Mouse (Mus musculus) spleen, adult 18-20 months (tissue): ENCODE measurements around the gene 1700003F12Rik.

Source experiments
- DNase-seq, 2 experiments: peaks; one replicate each; pipeline ENCODE4 v3.0.0; 2022; ENCODE audit warnings: mixed read lengths in 2 of 2

Gene 1700003F12Rik

DNA sequence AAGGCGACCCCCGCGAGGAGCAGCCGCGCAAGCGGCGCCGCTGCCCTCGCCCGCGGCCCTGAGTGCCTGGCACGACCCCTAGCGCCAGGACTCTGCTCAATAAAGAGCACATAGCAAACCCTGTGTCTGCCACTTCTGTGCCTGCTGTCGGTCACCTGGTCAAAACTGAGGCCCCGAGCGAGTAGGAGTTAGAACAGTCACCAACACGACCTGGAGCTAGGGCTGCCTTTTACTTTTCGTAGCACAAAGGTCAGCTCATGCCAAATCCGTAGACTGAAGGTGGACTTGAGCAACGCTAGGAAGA, 3.0 kb downstream of the 1700003F12Rik start:
- DNase-seq: no peak

DNA sequence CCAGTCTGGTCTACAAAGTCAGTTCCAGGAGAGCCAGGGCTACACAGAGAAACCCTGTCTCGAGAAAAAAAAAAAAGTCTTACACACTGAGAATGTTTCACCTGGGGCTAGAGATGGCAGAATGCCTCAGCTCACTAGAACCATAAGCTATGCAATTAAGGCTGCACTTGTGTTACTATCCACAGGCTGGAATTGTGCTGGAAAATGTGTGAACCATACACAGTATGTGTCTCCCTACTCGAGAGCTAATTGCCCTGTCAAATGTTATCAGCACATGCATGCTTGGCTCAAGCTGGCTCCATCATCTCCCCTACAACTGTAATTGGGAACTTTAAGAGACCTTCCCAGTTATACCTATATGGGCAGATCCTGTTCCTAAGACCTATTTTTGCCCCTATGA, 4.1 kb downstream of the 1700003F12Rik start:
- DNase-seq: no peak

DNA sequence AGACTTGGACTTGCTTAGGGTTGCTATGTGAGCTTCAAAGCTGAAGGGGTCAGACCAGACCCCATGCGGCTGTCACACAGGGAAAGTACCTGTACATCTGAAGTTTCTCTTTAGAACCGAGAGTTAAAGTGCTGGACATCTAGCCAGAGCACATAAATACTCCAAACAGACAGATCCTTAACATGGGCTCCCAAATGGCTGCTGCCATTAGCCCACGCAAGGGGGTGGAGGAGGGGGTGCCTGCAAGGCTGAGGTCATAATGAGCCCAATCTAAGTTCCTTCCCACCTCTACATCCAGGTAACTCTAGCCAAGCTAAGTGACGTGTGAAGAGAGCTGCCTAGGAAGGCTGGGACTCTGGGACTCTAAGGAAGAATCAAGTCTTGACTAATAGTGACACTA, 4.6 kb downstream of the 1700003F12Rik start, which contains the start of gene Actl10:
Actl10 (plus strand) TSS at position 301 of the 400 bp plus-strand sequence.
- no peak for DNase-seq

DNA sequence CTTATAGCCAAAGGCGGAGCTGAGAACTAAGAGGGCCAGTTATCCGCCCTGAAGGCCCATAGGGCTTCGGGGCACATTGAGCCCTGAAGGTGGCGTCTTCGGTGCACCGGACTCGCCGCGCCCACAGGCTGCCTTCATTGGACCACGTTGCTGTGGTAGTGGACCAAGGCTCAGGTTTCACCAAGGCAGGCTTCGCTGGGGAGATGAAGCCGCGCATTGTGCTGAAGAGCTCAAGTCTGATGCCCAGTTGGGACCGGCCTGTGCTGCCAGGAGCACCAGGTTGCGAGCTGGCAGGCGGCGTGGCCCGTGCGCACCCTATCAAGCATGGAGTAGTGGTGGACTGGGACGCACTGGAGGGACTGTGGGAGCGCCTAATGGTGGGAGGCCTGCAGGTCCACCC, 5.0 kb downstream of the 1700003F12Rik start:
- DNase-seq: no peak

DNA sequence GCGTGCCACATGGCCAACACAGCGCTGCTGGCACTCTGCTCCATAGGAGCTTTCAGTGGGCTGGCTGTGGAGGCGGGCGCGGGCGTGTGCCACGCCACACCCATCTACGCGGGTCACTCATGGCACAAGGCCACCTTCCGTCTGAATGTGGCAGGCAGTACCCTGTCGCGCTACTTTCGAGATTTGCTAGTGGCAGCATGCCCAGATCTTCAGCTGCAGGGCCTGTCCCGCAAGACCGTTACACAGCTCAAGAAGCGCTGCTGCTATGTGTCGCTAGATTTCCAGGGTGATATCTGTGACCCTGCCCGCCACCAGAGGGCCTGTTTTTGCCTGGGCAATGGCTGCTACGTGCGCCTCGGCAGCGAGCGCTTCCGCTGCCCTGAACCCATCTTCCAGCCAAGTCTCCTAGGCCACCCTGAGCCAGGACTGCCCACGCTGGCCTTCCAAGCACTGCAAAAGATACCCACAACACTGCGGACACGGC, 5.6 kb downstream of the 1700003F12Rik start:
- DNase-seq: peak; percentile 49 to 67

DNA sequence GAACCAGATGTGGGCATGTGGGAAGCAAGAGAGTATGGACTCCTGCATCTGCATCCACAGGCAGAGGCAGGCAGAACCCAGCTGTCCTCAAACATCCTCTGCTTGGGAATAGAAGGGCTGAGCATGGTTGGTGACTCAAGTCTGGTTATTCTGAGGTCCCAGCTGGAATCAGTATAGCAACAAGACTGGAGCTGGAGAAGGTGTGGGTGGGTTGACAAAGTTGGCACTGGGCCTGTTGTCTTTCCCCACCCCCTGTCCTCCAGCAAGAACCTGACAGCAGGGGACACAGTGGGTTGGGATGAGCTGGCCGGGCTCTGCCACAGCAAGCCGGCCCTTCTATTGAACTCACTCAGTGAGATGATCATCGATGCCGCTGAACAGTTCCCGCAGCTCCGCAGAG, 8.3 kb downstream of the 1700003F12Rik start:
- no peak for DNase-seq

DNA sequence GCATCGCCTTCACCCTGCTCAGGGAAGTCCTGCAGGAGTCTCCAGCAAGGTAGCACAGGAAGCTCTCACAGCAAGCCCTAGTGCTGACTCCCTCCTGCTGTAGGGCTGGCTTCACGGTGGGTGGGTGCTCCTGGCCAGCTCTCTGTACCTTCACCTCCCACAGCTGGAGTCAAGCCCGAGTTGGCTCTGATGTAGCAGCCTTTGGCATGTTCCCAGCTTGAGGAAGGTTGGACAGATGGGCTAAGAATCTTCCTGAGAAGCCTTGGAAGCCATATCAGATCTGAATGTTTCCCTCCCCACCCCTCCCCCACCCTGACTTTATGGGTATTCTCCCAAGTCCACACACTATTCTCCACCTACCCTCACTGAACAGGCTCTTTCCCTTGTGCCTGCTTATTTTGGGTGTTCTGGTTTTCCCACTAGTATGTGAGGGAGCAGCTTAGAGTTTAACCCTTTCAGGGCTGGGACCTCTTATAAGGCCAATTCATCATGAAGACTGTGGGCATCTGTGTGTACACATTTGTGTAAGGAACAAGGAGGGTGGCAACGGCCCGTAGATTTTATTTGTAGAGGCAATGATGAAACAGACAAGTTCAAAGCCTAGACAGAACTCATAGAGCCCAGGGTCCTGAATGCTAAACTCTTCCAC, 10.4 kb downstream of the 1700003F12Rik start:
- DNase-seq: no peak

DNA sequence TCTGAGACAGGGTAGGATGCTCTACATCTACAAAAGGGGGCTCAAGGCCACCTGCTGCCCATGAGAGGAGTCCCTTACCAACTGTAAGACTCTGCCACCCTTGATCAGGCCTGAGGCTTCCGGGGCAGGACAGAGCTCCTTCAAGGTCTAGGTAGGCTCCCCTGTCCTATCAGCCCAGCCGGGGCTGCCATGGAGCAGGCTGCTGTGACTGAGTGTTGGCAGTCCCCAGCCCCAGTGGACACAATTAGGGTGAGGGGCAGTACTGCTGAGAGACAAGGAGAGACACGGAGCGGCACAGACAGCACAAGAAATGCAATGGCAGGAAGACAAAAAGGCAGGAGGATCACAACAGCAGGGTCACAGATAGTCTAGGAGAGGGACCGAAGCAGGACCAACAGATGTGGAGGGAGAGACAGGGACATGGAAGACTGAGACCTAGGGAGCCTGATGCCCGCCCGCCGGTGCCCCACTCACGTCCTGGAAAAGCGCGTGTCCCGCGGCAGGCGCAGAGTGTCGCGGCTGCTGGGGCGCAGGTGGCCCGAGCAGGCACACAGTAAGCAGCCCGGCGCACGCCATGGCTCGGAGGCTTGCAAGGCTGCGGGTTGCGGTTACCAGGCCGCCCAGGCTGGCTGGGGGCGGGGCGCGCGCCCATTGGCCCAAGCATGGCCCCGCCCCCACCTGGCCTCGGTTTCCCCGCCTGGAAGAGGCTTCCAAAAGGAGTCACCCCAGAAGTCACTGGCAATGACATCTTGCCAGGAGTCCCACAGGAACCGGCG, 11.6 kb downstream of the 1700003F12Rik start, which contains the start of gene Necab3:
Necab3 (minus strand) TSS at position 627 of the 776 bp plus-strand sequence.
- peak in 1 of 2 experiments; percentile 24 for DNase-seq

DNA sequence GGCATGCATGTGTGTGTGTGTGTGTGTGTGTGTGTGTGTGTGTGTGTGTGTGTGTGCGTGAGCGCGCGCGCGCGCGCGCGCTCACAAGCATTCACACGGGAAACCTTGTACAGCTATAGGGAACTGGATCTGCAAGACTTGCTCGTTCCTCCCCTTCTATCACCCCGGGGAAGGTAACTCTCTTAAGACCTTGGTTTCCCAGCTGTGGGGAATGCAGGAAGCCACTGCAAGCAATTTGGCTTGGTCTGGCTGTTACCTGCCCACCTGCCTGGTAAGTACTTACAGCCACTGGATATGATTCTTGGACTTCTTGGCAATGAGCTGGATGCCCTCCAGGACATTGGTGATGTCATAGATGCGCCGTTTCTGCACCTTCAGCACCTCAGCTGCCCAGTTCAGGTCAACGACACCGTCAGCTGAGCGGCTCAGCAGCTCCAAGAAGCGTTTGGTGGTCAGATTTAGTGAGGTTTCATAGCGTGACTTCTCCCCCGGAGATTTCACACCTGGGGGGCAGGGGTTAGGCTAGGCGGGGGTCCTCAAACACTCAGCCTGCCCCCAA, 16.8 kb downstream of the 1700003F12Rik start:
- DNase-seq: no peak

DNA sequence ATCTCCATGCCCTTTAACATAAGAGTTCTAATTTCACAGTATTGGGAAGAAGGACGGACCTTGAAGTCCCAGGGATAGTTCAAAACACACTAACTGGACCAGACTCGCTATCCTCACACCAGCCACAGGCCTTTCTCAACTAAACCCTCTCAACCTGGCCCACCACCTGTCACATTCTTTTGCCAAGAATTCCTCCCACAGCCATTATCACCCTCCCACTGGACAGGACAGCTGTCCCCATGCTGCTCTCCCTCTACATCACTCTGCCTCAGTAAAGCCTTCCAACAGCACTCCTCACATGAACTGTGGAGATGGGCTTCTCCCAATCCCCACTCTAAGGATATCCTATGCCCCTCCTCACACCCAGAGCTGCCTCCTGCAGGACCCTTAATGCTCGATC, 18.7 kb downstream of the 1700003F12Rik start:
- no peak for DNase-seq

DNA sequence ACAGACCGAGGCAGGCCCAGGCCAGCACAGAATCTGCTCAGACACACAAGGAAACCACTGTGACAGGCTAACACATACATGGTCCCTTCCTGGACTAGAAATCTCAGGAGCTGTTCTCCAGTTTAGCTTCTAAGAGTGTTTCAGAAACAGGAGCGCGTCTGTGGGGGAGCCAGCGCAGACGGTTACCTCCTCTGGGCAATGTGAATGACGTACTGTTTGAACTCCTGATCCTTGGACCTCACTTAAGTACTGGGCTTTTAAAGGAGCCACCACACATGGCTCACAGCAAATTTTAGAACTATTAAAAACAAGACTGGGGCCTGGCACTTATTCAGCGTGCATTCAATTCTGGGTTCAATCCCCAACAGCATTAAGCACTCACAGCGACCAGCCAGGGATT, 19.8 kb downstream of the 1700003F12Rik start:
- DNase-seq: no peak

DNA sequence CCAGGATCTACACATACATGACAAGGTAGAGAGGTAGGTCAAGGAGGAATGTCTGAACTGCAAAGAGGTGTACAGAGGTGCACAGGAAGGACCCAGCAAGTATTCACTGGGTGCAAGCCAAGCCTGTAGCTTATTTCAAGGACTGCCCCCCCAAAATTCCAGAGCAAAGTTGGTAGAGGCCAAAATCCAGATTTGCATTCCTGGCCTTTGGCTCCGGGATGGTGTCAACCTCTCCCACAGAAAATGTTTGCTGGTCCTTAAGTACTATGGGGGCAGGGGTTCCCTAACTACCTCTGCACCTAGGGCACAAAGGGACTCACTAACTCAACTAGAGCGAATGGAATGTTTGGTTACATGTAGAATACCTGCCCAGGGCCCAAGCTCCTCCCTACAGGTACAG, 20.9 kb downstream of the 1700003F12Rik start:
- DNase-seq: no peak

DNA sequence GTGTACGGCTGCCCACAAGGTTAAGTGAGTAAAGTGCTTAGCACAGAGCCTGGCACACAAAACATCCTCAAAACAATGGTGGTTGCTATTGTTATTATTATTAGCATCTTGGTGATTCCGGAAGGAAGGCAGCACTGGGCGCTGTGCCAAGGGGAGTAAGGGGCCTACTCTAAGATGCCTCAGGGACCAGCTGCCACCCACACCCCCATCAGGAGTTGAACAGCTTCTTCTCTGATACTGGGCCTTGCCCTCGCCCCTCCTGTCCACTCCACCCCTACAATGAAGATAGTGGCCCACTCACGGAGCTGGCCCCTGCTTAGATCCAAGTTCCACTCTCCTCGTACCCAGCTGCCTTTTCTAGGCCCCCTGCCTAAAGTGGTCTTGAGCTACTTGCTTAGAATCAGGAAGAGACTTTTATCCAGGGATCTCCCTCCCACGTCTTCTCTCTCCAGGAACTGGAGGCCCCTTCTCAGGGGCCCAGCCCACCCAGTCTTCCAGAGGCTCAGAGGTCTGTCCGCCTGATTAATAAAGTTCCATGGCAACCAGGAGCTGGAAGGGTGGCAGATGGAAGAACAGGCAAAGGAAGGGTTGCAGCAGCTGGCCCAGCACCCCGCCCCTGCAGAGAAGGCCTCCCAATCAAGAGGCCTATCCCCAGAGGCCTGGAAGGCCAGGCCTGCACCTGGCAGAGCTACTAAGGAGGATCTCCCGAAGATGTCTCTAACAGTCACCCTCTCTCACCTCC, 21.6 kb downstream of the 1700003F12Rik start:
- DNase-seq: no peak

DNA sequence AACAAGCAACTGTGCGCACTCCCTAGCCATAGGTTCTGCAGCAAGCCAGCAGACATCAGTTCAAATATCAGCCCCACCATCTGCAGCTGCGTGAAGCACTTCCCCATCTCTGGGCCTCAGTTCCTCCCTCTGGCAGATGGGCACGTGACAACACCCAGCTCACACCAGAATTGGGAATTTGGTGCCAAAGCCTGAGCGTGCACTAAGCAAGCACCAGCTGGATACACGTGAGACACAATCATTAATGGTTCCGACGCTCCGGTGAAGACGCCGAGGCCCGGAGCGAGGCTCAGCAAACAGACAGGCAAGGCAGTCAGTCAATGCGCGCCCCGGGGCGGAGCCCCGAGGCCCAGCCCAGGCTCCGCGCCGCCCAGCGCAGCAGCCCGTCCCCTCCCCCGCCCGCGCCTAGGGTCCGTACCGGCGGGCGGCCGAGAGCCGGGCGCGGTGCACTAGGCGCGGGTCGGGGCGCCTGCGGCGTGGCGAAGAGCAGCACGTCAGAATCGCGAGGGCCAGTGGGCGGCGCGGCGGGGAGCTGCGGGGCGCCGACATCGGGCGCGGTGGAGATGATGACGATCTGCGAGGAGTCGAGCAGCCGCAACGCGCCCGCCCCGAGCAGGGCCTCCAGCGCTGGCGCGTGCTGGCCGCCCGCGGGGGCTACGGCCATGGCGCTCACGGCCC, 22.3 kb downstream of the 1700003F12Rik start:
- peak; percentile 50 to 58 for DNase-seq

DNA sequence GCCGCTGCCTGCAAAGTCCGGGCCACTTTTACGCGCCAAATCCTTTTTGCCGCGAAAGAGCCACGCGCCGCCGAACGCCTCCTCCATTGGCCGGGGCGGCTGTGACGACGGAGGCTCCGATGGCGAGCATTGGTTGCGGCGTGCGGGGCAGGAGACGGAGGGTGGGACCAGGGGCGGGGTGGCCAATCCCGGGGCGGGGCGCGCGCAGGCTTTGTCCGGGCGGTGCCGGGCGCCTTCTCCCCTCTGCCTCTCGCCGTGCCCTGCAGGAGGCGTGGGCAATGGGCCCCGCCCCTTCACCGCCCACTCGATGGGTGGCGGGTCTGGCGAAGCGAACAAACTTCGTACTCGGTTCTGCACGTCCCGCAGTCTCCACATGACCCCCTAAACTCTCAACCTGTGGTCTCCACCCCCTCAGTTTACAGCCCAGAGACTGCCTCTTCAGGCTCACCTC, 23.0 kb downstream of the 1700003F12Rik start, which contains the start of gene E2f1:
E2f1 (minus strand) TSS at position 57 of the 451 bp plus-strand sequence.
- peak; percentile 92 for DNase-seq

DNA sequence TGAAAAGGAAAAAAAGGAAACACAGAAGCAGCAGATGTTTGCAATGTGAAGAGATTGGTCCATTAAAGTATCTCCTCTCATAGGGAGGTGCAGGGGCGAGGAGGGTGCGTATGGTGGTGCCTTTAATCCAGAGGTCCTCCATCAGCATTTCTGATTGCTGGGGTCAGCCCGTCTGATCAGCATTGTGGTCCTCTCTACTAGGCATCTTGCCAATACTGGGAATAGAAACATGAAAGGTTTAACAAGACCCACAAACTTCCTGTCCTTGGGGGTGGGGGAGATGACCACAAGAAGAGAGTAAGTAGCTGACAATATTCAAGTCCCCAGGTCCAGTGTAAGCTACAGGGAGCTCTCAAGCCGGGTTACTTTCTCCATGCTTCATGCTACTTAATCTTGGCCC, 23.8 kb downstream of the 1700003F12Rik start:
- DNase-seq: no peak

DNA sequence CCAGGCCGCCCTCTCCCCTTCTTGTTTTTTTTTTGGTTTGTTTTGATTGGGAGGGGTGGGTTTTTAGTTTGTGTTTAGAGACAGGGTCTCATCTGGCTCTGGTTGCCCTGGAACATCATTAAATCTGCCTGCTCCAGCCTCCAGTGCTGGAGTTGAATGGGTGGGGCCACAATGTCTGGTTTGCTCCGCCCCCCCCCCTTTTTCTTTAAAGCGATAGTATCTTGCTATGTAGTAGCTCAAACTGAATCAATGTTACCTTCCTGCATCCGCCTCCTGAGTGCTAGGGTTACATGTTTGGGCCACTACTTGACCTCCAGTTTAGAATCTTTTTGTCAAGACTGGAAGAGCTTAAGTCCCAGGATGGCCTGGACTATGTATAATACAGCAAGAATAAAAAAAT, 24.4 kb downstream of the 1700003F12Rik start:
- DNase-seq: no peak

DNA sequence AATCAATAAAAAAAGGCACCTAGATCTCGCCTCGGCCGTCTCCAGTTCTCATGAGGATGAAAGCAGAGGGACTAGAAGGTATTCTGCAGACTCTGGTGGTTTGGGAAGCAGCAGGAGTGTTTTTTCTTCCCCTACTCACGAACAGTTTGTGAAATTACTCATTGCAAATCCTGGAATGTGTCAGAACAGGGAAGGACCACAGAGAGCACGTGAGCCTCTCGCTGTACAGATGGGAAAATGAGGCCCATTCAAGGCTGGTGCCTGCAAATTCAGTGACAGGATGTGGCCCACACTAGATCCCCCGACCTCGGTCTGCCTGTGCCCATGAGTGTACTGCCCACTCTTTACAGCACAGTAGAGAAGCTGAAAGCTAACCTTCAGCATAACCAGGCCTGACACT, 25.1 kb downstream of the 1700003F12Rik start:
- DNase-seq: no peak

DNA sequence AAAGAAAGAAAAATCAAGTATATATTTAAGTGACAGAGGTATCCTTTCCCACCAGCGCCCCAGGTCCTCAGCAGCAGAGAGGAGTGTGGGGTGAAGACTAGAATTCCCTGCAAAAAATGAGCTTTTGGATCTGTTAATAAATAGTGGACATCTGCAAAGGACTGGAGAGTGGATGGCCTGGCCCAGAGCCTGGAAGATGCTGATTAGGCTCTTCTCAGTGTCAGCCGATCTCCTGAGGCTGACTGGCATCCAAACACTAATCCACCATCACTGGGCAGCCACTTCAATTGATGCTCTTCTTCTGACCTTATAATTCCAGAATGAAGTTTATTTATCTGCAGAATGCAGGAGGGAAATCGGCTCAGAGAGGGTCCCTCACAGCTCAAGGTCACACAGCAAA, 26.1 kb downstream of the 1700003F12Rik start:
- DNase-seq: no peak

DNA sequence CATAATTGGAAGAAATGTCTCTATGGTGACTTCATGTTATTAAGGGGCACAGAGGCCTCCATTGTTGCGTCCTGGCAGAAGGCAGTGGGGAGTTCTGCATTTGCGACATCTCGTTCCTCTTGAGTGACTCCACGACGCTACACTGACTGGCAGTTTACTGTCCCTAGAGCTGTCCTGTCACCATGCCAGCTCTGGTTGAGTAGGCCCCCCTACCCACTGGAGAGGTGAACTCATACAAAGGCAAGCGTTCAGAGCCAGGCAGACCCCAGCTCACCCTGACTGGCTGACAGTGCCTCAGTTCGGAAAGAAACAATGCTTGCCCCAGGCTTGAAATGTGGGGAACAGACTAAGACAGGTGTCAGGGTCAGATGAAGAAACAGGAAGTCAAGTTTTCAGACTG, 27.4 kb downstream of the 1700003F12Rik start:
- DNase-seq: peak; percentile 18 to 37

DNA sequence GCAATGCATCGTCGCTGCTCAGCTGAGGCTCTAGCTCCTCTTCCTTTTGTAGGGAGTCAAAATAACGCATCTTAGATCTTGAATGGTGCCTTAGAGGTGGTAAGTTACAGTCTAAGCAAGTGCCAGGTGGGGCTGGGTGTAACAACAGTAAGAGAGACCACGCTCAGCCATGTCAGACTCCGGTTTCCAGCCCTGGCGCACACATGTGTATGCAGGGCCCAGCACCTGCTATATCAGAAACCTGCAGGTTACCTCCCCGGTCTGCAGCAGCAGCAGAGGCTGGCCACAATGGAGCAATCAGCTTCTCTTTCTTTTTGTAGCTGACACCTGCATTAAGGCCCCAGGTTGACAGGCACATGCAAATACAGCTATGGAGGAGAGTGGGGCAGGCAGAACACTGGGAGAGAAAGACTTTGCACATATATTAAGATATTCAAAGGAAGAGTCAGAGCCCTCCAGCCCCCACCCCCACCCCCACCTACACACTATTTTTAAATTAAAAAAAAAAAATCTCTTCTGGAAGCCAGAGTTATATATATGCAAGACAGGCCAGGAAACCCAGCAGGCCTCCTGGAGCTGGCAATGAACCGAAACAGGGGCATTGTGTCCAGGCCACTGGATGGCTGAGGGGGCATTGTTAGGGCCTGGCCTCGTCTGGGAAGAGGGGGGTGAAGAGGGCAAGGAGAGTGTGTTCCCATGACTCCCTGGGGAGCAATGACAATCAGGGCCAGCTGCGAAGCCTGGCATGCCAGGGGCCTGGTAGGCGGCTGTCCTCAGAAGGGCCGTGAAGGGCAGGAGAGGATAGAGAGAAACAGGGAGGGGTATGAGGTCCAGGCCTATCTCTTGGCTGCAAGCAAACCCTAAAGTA, 30.2 kb downstream of the 1700003F12Rik start:
- DNase-seq: no peak

DNA sequence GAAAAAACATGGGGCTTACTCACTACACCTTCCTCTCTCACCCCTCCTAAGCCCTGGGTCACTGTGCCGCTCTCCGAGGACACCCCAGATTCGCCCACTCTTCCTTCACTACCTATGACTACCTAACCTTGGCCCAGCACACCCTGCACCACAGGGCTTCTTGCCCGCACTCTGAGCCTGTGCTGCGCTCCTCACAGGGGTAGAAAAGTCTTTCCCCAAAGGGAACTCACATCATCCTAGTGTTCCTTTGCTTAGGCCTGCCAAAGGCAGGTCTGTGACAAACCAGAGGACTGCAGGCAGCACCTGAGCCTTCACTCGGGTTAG, 30.8 kb downstream of the 1700003F12Rik start:
- DNase-seq: no peak
